Mouse (Mus musculus): ENCODE data around the gene Ddx52. TPM values are rescaled to one million over a fixed set of nuclear protein-coding genes. Genes with fewer than 3 reads are reported as not detected.
A peak's percentile ranks its signal among the peaks of the same experiment; 100 is the strongest.

Gene Ddx52
- total RNA-seq (2022): 10 to 100 TPM in 3 of 4 experiments, 1 to 10 TPM in 1; 9.8 to 12.4 (median 11.0) TPM

GRCm38 (mm10) chr11:83941950-83942840, at the start of gene Ddx52:
Gene Ddx52 (plus strand): TSS chr11:83942062.
- peak; percentile 79 to 84 for DNase-seq (ENCODE audit: low spot score in 2 of 2)

GRCm38 (mm10) chr11:83893325-83893724, 48.5 kb upstream of the Ddx52 start:
- no peak for DNase-seq (ENCODE audit: low spot score in 2 of 2)

- no peak for DNase-seq (ENCODE audit: low spot score in 2 of 2)
Observed at GRCm38 (mm10) chr11:83896430-83897410, 45.1 kb upstream of the Ddx52 start.

DNA sequence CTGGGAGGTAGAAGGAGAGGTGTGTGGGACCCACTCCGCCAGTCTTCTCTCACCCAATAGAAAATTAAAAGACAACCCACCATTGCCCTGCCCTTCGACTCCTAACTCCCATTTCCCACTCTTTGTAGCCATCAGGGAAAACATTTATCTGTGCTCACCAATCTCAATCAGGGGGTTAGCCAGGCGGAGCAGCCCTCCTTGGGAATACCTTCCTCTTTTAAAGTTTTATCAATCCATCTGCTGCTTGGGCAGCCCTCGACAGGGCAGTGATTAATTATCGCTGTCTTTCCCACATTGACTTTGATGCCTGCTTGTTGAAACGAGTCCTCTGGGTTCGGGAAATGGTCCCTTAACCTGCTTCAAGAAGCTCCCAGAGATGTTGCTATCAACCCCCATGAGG, 44.3 kb upstream of the Ddx52 start:
- DNase-seq (ENCODE audit: low spot score in 2 of 2): no peak

DNA sequence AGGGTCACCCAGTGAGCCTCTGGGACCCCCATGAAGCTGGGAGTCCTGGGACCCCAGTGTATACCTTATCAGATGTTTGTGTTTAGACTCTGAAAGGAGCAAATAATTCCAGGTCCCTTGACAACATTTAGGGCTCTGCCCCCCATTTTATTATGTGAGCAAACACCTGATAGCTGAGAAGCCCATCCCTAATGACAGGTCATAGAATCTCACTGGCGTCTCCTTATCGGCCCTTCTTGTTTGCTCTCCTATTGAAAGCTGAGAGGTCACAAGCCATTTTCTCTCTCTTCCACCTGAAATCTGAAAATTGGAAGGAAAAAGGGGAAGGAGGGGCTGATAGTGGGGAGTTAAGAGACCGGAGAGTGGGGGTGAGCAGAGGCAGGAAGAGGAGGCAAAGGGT, 39.0 kb upstream of the Ddx52 start:
- no peak for DNase-seq (ENCODE audit: low spot score in 2 of 2)

- DNase-seq (ENCODE audit: low spot score in 2 of 2): no peak
Observed at GRCm38 (mm10) chr11:83905756-83906155, 36.1 kb upstream of the Ddx52 start.

DNA sequence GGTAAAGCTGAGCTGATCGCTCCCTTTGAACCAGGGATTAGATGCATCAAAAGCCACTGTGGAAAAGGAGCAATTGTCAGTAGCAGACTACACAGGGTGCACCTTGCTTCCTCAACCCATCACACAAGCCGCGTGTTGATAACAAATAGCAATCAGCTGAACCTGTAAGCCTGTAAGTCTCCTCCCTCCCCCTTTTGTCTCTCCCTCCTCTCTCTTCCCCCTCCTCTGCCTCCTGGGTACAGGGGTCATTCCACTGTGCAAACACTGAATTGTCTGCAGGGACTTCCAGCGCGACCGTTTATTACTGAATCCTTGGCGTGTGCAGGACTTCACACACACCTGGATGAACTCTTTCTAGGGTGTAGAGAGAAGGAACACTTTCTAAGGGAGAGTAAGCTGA, 33.5 kb upstream of the Ddx52 start:
- DNase-seq (ENCODE audit: low spot score in 2 of 2): no peak

GRCm38 (mm10) chr11:83913824-83914311, 28.0 kb upstream of the Ddx52 start:
- DNase-seq (ENCODE audit: low spot score in 2 of 2): no peak

- DNase-seq (ENCODE audit: low spot score in 2 of 2): no peak
Observed at GRCm38 (mm10) chr11:83914501-83914900, 27.4 kb upstream of the Ddx52 start.

GRCm38 (mm10) chr11:83922600-83922999, 19.3 kb upstream of the Ddx52 start:
- no peak for DNase-seq (ENCODE audit: low spot score in 2 of 2)

DNA sequence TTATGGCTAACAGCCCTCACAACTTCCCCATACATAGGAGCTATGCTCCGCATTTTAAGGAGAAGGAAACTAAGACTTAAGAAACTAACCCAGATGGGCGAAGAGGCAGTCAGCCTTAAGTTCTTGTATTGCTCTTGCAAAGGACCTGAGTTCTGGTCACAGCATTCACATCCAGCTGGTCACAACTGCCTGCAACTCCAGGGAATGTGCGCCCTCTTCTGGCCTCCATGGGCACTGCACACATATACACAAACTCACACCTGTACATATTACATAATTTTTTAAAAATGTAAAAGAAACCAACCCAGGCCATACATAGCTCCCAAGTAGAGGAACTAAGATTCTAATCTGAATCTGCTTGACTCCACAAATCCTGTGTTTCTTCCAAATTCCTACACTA, 14.8 kb upstream of the Ddx52 start:
- no peak for DNase-seq (ENCODE audit: low spot score in 2 of 2)

DNA sequence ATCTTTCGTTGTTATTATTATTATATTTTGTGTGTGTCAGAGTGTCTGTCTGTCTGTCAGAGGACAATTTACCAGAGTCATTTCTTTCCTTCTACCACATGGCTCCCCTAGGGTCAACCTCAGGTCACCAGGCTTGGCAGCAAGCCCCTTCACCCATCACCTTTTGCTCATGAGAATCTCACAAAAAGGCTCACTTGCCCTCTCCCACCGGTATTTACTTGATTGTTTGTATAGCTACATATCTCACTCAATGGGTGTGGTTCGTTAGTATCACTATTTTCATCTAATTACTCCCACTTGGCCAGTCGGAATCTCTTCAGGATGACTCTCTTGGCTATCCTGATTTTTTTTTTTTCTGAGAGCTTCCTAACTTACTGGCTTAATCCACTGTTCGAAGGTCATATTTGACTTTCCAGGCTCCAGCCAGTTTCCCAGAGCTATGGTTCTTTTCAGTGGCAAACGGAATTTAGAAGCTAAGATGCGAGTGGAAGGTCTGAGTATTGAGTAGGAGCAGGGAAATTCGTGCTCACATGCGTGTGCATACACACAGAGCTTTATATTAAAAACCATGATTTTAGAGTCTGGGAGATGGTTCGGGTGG, 9.3 kb upstream of the Ddx52 start:
- DNase-seq (ENCODE audit: low spot score in 2 of 2): no peak

GRCm38 (mm10) chr11:83933376-83933775, 8.5 kb upstream of the Ddx52 start:
- DNase-seq (ENCODE audit: low spot score in 2 of 2): no peak

- peak; percentile 24 to 43 for DNase-seq (ENCODE audit: low spot score in 2 of 2)
Observed at GRCm38 (mm10) chr11:83935986-83936665, 5.7 kb upstream of the Ddx52 start.

DNA sequence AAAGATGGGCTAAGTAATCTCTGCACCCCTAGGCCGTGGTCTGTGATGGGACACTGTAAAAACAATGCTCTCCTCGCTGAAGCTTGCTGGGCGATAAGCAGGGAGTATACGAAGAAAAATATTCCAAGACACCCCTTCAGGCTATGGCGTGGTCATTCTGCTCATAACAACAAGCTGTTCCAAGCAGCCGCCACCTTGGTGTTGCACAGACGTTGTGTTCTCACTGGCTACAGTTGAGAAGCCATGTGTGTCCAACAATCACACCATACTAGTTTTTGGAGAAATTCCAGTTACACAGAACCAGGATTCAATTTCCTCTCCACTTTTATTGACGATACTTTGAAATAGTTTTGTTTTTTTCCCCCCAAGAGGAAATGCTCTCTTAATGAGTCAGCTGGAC, 3.3 kb upstream of the Ddx52 start:
- DNase-seq (ENCODE audit: low spot score in 2 of 2): no peak

DNA sequence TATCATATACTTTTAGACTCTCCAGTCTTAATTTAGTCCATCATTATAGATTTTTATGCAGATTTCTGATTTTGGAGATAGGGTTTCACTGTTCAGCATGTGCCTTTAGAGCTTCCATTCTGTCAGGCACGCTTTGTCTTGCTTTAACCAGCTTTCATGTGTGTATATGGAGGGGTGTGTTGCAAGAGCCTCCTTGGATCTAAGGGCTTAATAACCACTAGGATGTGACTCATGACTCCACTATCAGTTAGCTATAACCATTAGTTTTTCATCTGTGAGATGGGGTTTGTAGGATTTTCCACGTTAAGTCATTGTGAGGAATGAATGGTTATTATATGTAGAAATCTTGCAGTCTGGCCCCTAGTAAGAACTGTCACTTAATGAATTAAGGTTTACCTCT, 15.0 kb downstream of the Ddx52 start:
- no peak for DNase-seq (ENCODE audit: low spot score in 2 of 2)

DNA sequence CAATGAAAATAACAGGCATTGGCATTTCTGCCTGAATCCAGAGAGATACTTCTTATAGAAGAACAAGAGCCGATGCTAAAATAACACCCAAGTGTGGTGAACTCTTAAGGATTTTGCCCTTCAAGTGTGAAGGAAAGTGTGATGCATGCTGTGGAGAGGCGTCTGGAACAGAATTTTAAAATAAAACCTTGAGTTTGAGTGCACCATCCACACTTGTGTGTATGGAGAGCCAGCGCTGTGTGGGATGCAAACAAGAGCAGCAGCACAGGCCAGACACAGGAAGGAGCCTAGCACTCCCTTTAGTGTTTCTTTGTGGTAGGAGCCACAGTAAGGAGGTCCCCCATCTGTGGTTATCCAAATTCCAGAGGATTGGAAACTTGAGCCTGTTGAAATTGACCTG, 20.1 kb downstream of the Ddx52 start:
- DNase-seq (ENCODE audit: low spot score in 2 of 2): no peak

DNA sequence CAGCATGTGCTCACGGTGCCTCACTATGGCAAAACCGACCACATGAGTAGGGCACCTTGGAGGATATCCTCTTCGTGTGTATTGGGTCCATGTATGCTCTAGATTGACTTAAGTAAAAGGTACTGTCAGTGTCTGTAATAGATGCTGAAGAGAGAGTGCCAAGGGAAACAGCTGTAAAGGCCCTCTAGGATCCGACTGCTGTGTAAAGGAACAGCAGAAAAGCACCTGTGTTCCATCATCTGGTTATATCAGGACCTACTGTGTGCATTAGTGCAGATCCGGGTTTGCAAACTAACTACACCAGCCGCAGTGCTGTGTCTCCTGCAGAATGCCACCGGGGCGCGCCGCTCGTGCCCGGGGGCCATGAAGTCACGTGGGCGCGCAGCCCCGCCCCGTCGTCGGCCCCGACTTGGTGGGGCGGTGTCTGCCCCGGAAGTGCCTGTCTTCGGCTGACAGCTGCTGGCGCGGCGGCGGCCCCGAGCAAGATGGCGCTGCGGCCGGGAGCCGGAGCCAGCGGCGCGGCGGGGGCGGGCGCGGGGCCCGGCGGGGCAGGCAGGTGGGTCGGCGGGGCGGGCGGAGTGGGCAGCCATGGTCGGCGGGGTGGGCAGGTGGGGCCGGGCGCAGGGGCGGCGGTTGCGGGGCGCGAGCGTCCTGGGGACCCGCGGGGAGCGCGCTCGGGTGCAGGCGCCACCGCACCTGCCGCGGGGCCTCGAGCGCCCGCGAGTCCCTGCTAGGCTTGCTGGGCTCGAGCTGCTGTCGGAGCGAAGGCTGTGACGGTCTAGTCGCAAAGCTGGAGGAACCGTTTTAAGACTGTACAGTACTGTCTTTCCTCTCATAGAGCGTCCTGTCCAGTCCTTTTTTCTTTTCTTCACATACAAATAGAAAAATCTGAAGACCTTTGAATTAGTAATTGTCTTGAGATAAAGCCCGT, 22.4 kb downstream of the Ddx52 start, which contains the start of gene Synrg:
Gene Synrg (plus strand): TSS at position 438 of the 931 bp plus-strand sequence.
- peak; percentile 83 to 90 for DNase-seq (ENCODE audit: low spot score in 2 of 2)

DNA sequence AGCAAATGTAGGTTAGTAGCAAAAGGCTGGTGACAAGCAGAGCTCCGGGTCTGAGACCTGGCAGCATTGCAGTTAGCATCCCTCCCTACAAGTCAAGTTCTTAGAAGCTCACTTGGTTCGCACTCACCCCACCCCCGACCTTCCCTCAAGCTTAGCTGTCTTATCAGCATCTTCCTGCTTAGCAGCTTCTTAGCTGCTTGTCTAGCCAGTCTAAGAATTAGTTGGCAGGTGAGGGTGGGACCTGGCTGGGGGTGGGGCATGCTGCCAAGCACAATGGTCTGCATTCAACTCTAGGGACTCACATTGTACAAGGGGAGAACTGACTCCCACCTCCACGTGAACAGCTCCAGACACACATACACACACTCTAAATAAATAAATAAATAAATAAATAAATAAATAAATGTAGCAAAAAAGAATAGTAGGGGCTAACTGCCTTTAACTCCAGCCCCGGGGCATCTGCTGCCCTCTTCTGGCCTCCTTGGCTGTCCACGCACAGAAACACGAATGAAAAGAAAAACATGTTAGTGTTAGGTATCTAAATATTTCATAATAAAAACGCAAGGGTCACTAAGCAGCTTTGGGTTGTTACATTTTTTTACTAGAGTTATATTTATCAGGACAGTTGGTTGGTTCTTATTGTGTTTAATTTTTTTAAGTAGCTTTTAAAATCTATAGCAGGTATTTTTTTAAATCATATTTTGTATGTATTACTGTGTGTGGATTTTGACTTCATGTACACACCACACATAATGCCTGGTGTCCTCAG, 25.8 kb downstream of the Ddx52 start:
- no peak for DNase-seq (ENCODE audit: low spot score in 2 of 2)
